Mouse (Mus musculus): ENCODE data around the gene D630003M21Rik.

DNA sequence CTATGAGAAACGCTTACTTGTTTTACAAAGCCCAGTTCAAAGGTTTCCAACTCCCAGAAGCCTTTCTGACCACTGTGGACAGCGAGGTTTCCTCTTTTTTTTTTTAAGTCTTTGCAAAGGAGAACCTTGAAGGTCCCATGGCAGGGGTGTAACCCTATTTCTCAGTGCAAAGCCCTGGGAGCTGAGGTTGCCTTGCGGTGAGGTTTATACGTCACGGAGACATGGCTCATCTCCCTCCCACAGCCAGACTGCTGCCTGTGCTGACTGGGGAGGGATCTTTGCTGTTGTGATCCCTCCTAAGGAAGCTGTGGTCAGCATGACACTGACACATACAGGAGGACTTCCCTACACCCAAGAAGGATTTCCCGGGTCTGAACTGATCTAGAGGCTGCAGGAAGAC lies 96.0 kb downstream of the D630003M21Rik start:
- TF ChIP-seq POLR2A (IDR thresholded peaks at IDR 0.05; ENCODE audit: insufficient read depth, low read length) (no peak), EP300 (IDR thresholded peaks at IDR 0.05; ENCODE audit: insufficient read depth, low read depth, low read length) (no peak), CTCF (IDR thresholded peaks at IDR 0.05; ENCODE audit: low read depth, low read length) (no peak)

Measured in ES-Bruce4 (cell line).